Mouse (Mus musculus): ENCODE data around the gene Prss37. TPM values are rescaled to one million over a fixed set of nuclear protein-coding genes. Genes with fewer than 3 reads are reported as not detected.

Gene Prss37
- polyA plus RNA-seq (2014; fragmentation: Nextera tagmentation; extraction: Ambion mirVana): not detected in 2 replicates

- Histone ChIP-seq H3K27ac (ENCODE audit: low read depth, low read length) (no peak within 1 kb of the TSS), H3K9me3 (ENCODE audit: control insufficient read depth, low read length) (no peaks in the 10 kb centered on the region), H3K4me1 (replicated peaks; ENCODE audit: control insufficient read depth, insufficient read depth, low read length) (no peaks in the 10 kb centered on the region), H3K4me2 (no peak within 1 kb of the TSS), H3K36me3 (ENCODE audit: control insufficient read depth, insufficient read depth, low read length) (no peaks in the 10 kb centered on the region), H3K27me3 (replicated peaks; ENCODE audit: control insufficient read depth, insufficient read depth, low read length) (no peaks in the 10 kb centered on the region), H3K4me3 (ENCODE audit: low read depth, low read length) (no peak within 1 kb of the TSS), H3K9ac (ENCODE audit: low read depth, low read length) (no peak within 1 kb of the TSS)
- ATAC-seq (replicated peaks; ENCODE audit: low FRiP score): no peak
- WGBS: 79% methylated on average over 1 of the region's 1 CpGs
- no peak for DNase-seq (ENCODE audit: low spot score)
Observed at GRCm38 (mm10) chr6:40519408-40519807, at the start of gene Prss37. Prss37 (minus strand) TSS chr6:40519508.

- no peak within 1 kb of the TSS for H3K4me2 ChIP-seq
- H3K9me3 ChIP-seq (ENCODE audit: control insufficient read depth, low read length): no peaks in the 10 kb centered on the region
- ATAC-seq (replicated peaks; ENCODE audit: low FRiP score): no peak
- no peaks in the 10 kb centered on the region for H3K27me3 ChIP-seq (replicated peaks; ENCODE audit: control insufficient read depth, insufficient read depth, low read length)
- no peak within 1 kb of the TSS for H3K9ac ChIP-seq (ENCODE audit: low read depth, low read length)
- no peaks in the 10 kb centered on the region for H3K4me1 ChIP-seq (replicated peaks; ENCODE audit: control insufficient read depth, insufficient read depth, low read length)
- WGBS: 74% methylated on average over 2 of the region's 2 CpGs
- H3K4me3 ChIP-seq (ENCODE audit: low read depth, low read length): no peak within 1 kb of the TSS
- no peak within 1 kb of the TSS for H3K27ac ChIP-seq (ENCODE audit: low read depth, low read length)
- no peaks in the 10 kb centered on the region for H3K36me3 ChIP-seq (ENCODE audit: control insufficient read depth, insufficient read depth, low read length)
- DNase-seq (ENCODE audit: low spot score): no peak
Observed at GRCm38 (mm10) chr6:40554950-40555349, 35.6 kb upstream of the Prss37 start, which contains the start of gene Olfr461. Olfr461 (minus strand) TSS chr6:40555050.

GRCm38 (mm10) chr6:40544690-40545089 lies 25.4 kb upstream of the Prss37 start:
- WGBS: 71% methylated on average over 10 of the region's 10 CpGs
- ATAC-seq (replicated peaks; ENCODE audit: low FRiP score): no peak

GRCm38 (mm10) chr6:40493229-40493628 lies 26.1 kb downstream of the Prss37 start, which contains the start of gene Tas2r108:
Tas2r108 (plus strand) TSS chr6:40493529.
- DNase-seq (ENCODE audit: low spot score): no peak
- H3K36me3 ChIP-seq (ENCODE audit: control insufficient read depth, insufficient read depth, low read length): no peaks in the 10 kb centered on the region

More at GRCm38 (mm10) chr6:40544690-40545089, 25.4 kb upstream of the Prss37 start:
- Histone ChIP-seq H3K9me3 (ENCODE audit: control insufficient read depth, low read length) (no peaks in the 10 kb centered on the region), H3K4me1 (replicated peaks; ENCODE audit: control insufficient read depth, insufficient read depth, low read length) (no peaks in the 10 kb centered on the region), H3K4me3 (ENCODE audit: low read depth, low read length) (no peak overlapping the region), H3K36me3 (ENCODE audit: control insufficient read depth, insufficient read depth, low read length) (no peaks in the 10 kb centered on the region), H3K4me2 (no peak overlapping the region), H3K27me3 (replicated peaks; ENCODE audit: control insufficient read depth, insufficient read depth, low read length) (no peaks in the 10 kb centered on the region), H3K9ac (ENCODE audit: low read depth, low read length) (no peak overlapping the region), H3K27ac (ENCODE audit: low read depth, low read length) (no peak overlapping the region)
- no peak for DNase-seq (ENCODE audit: low spot score)

GRCm38 (mm10) chr6:40490933-40491332 lies 28.4 kb downstream of the Prss37 start, which contains the start of gene Tas2r137:
Tas2r137 (plus strand) TSS chr6:40491233.
- H3K27me3 ChIP-seq (replicated peaks; ENCODE audit: control insufficient read depth, insufficient read depth, low read length): no peaks in the 10 kb centered on the region
- DNase-seq (ENCODE audit: low spot score) (no peak), ATAC-seq (replicated peaks; ENCODE audit: low FRiP score) (no peak)
- no peaks in the 10 kb centered on the region for H3K9me3 ChIP-seq (ENCODE audit: control insufficient read depth, low read length)
- no peak within 1 kb of the TSS for H3K9ac ChIP-seq (ENCODE audit: low read depth, low read length)
- H3K36me3 ChIP-seq (ENCODE audit: control insufficient read depth, insufficient read depth, low read length): no peaks in the 10 kb centered on the region
- no peak within 1 kb of the TSS for H3K4me2 ChIP-seq
- no peak within 1 kb of the TSS for H3K27ac ChIP-seq (ENCODE audit: low read depth, low read length)
- H3K4me3 ChIP-seq (ENCODE audit: low read depth, low read length): no peak within 1 kb of the TSS
- H3K4me1 ChIP-seq (replicated peaks; ENCODE audit: control insufficient read depth, insufficient read depth, low read length): no peaks in the 10 kb centered on the region

More at GRCm38 (mm10) chr6:40493229-40493628, 26.1 kb downstream of the Prss37 start, which contains the start of gene Tas2r108:
- Histone ChIP-seq H3K27me3 (replicated peaks; ENCODE audit: control insufficient read depth, insufficient read depth, low read length) (no peaks in the 10 kb centered on the region), H3K9me3 (ENCODE audit: control insufficient read depth, low read length) (no peaks in the 10 kb centered on the region), H3K4me3 (ENCODE audit: low read depth, low read length) (no peak within 1 kb of the TSS), H3K4me1 (replicated peaks; ENCODE audit: control insufficient read depth, insufficient read depth, low read length) (no peaks in the 10 kb centered on the region), H3K27ac (ENCODE audit: low read depth, low read length) (no peak within 1 kb of the TSS), H3K9ac (ENCODE audit: low read depth, low read length) (no peak within 1 kb of the TSS), H3K4me2 (no peak within 1 kb of the TSS)
- ATAC-seq (replicated peaks; ENCODE audit: low FRiP score): no peak
- WGBS: 90% methylated on average over 3 of the region's 3 CpGs

- Histone ChIP-seq H3K9ac (ENCODE audit: low read depth, low read length) (no peak overlapping the region), H3K36me3 (ENCODE audit: control insufficient read depth, insufficient read depth, low read length) (peaks cover 27% of the 10 kb centered on the region), H3K27me3 (replicated peaks; ENCODE audit: control insufficient read depth, insufficient read depth, low read length) (no peaks in the 10 kb centered on the region), H3K9me3 (ENCODE audit: control insufficient read depth, low read length) (no peaks in the 10 kb centered on the region), H3K4me1 (replicated peaks; ENCODE audit: control insufficient read depth, insufficient read depth, low read length) (no peaks in the 10 kb centered on the region), H3K4me2 (no peak overlapping the region), H3K4me3 (ENCODE audit: low read depth, low read length) (no peak overlapping the region), H3K27ac (ENCODE audit: low read depth, low read length) (no peak overlapping the region)
- no peak for DNase-seq (ENCODE audit: low spot score)
- ATAC-seq (replicated peaks; ENCODE audit: low FRiP score): no peak
- 90% methylated on average over 5 of the region's 5 CpGs for WGBS
Observed at GRCm38 (mm10) chr6:40482318-40482717, 37.0 kb downstream of the Prss37 start.

- DNase-seq (ENCODE audit: low spot score): no peak
- no peaks in the 10 kb centered on the region for H3K4me1 ChIP-seq (replicated peaks; ENCODE audit: control insufficient read depth, insufficient read depth, low read length)
- no peaks in the 10 kb centered on the region for H3K27me3 ChIP-seq (replicated peaks; ENCODE audit: control insufficient read depth, insufficient read depth, low read length)
- H3K27ac ChIP-seq (ENCODE audit: low read depth, low read length): no peak overlapping the region
- 83% methylated on average over 1 of the region's 1 CpGs for WGBS
- peaks cover 37% of the 10 kb centered on the region for H3K36me3 ChIP-seq (ENCODE audit: control insufficient read depth, insufficient read depth, low read length)
- no peak for ATAC-seq (replicated peaks; ENCODE audit: low FRiP score)
- no peak overlapping the region for H3K4me2 ChIP-seq
- H3K9me3 ChIP-seq (ENCODE audit: control insufficient read depth, low read length): no peaks in the 10 kb centered on the region
- no peak overlapping the region for H3K9ac ChIP-seq (ENCODE audit: low read depth, low read length)
- H3K4me3 ChIP-seq (ENCODE audit: low read depth, low read length): no peak overlapping the region
Observed at GRCm38 (mm10) chr6:40479705-40480104, 39.6 kb downstream of the Prss37 start.

GRCm38 (mm10) chr6:40476132-40476531 lies 43.2 kb downstream of the Prss37 start:
- no peak for ATAC-seq (replicated peaks; ENCODE audit: low FRiP score)

GRCm38 (mm10) chr6:40471720-40472010 lies 47.6 kb downstream of the Prss37 start:
- Histone ChIP-seq H3K9ac (ENCODE audit: low read depth, low read length) (peak overlapping the region; percentile 87), H3K4me1 (replicated peaks; ENCODE audit: control insufficient read depth, insufficient read depth, low read length) (no peaks in the 10 kb centered on the region; the same call in 1 of the 2 replicates), H3K9me3 (ENCODE audit: control insufficient read depth, low read length) (no peaks in the 10 kb centered on the region), H3K36me3 (ENCODE audit: control insufficient read depth, insufficient read depth, low read length) (peaks cover 16% of the 10 kb centered on the region), H3K27me3 (replicated peaks; ENCODE audit: control insufficient read depth, insufficient read depth, low read length) (no peaks in the 10 kb centered on the region), H3K4me3 (ENCODE audit: low read depth, low read length) (peak overlapping the region; percentile 82), H3K27ac (ENCODE audit: low read depth, low read length) (peak overlapping the region; percentile 87), H3K4me2 (peak overlapping the region; percentile 87)
- no peak for ATAC-seq (replicated peaks; ENCODE audit: low FRiP score)
- 1% methylated on average over 7 of the region's 7 CpGs for WGBS
- no peak for DNase-seq (ENCODE audit: low spot score)

More at GRCm38 (mm10) chr6:40476132-40476531, 43.2 kb downstream of the Prss37 start:
- no peaks in the 10 kb centered on the region for H3K27me3 ChIP-seq (replicated peaks; ENCODE audit: control insufficient read depth, insufficient read depth, low read length)
- H3K4me1 ChIP-seq (replicated peaks; ENCODE audit: control insufficient read depth, insufficient read depth, low read length): no peaks in the 10 kb centered on the region; the same call in 1 of the 2 replicates
- no peak overlapping the region for H3K4me2 ChIP-seq
- no peaks in the 10 kb centered on the region for H3K9me3 ChIP-seq (ENCODE audit: control insufficient read depth, low read length)
- H3K27ac ChIP-seq (ENCODE audit: low read depth, low read length): no peak overlapping the region
- WGBS: 84% methylated on average over 4 of the region's 4 CpGs
- H3K36me3 ChIP-seq (ENCODE audit: control insufficient read depth, insufficient read depth, low read length): peaks cover 33% of the 10 kb centered on the region
- H3K4me3 ChIP-seq (ENCODE audit: low read depth, low read length): no peak overlapping the region
- DNase-seq (ENCODE audit: low spot score): no peak
- no peak overlapping the region for H3K9ac ChIP-seq (ENCODE audit: low read depth, low read length)
